Mouse (Mus musculus): ENCODE data around the gene Mthfd1l. TPM values are rescaled to one million over a fixed set of nuclear protein-coding genes. Genes with fewer than 3 reads are reported as not detected.
A peak's percentile ranks its signal among the peaks of the same experiment; 100 is the strongest.

Gene Mthfd1l
- total and polyA plus RNA-seq, 3 experiments = 84.0 to 94.8 (median 90.3) TPM

- DNase-seq (ENCODE audit: extremely low read depth) = peak; percentile 12
- Histone ChIP-seq H3K79me2 (replicated peaks; ENCODE audit: control insufficient read depth, extremely low read depth, insufficient read depth, poor library complexity, severe bottlenecking) (no peaks in the 10 kb centered on the region; the same call in 1 of the 2 replicates), H3K9me3 (replicated peaks; ENCODE audit: low read length) (no peaks in the 10 kb centered on the region), H3K27ac (ENCODE audit: insufficient read depth, low read depth) (no peak overlapping the region), H3K36me3 (replicated peaks in 1 of 2; ENCODE audit: control insufficient read depth in 1 of 2, insufficient read depth in 1 of 2, low read length in 1 of 2) (peaks cover 60 to 93% of the 10 kb centered on the region in 2 experiments), H3K4me1 (ENCODE audit: control insufficient read depth in 1 of 2, insufficient read depth in 2 of 2) (no peaks in the 10 kb centered on the region), H3K27me3 (replicated peaks) (no peaks in the 10 kb centered on the region), H3K4me3 (replicated peaks in 1 of 3; ENCODE audit: low read depth in 2 of 3, low read length in 2 of 3, poor library complexity in 1 of 3) (no peak overlapping the region), H3K9ac (ENCODE audit: insufficient read depth, low read depth) (no peak overlapping the region), H3K4me2 (ENCODE audit: insufficient read depth, low read depth, poor library complexity, severe bottlenecking) (no peak overlapping the region)
- in situ Hi-C loops (cut with MboI; ENCODE audit: low pct_ligation_motif_present, low pct_unique_long_range_greater_than_20kb, low sequenced_read_pairs) = loop anchor here (25.0 kb wide), 1 partner anchor 248 kb away; no protein-coding TSS in a partner anchor
- no peak for TF ChIP-seq E2F4 (IDR thresholded peaks at IDR 0.05; ENCODE audit: insufficient replicate concordance, low read depth, low read length)
- no peak for TF ChIP-seq ZNF384 (IDR thresholded peaks at IDR 0.05; ENCODE audit: low read depth, low read length)
- TF ChIP-seq USF1 (IDR thresholded peaks at IDR 0.05; ENCODE audit: low read depth, low read length) = no peak
- TF ChIP-seq PAX5 (IDR thresholded peaks at IDR 0.05; ENCODE audit: low read length) = no peak
- peak; percentile 53 for TF ChIP-seq RAD21 (IDR thresholded peaks at IDR 0.05; ENCODE audit: low read depth, low read length)
- TF ChIP-seq ZKSCAN1 (IDR thresholded peaks at IDR 0.05; ENCODE audit: borderline replicate concordance, low read depth, low read length) = no peak
- peak; percentile 57 for TF ChIP-seq SMC3 (IDR thresholded peaks at IDR 0.05; ENCODE audit: low read depth, low read length)
- no peak for TF ChIP-seq EP300 (IDR thresholded peaks at IDR 0.05; ENCODE audit: low read length)
- TF ChIP-seq POLR2AphosphoS2 (IDR thresholded peaks at IDR 0.05; ENCODE audit: low read depth, low read length) = no peak
- peak; percentile 32 to 53; a peak in 2 of 4 replicates for TF ChIP-seq CTCF (conservative IDR thresholded peaks at IDR 0.05 in 1 of 2, IDR thresholded peaks at IDR 0.05 in 1 of 2; ENCODE audit: low read depth in 2 of 2, low read length in 2 of 2)
- TF ChIP-seq BHLHE40 (IDR thresholded peaks at IDR 0.05; ENCODE audit: low read depth, low read length) = no peak
- TF ChIP-seq IRF4 (IDR thresholded peaks at IDR 0.05; ENCODE audit: low read depth, low read length) = no peak
- dilution Hi-C loops (cut with MboI; ENCODE audit: extremely low pct_ligation_motif_present, extremely low pct_unique_long_range_greater_than_20kb, low sequenced_read_pairs) = no loop called here
Measured at GRCm38 (mm10) chr10:4088744-4089414, 116.0 kb downstream of the Mthfd1l start.

GRCm38 (mm10) chr10:4089885-4090284 lies 117.0 kb downstream of the Mthfd1l start:
- no peak overlapping the region for H3K4me2 ChIP-seq (ENCODE audit: insufficient read depth, low read depth, poor library complexity, severe bottlenecking)
- H3K9me3 ChIP-seq (replicated peaks; ENCODE audit: low read length) = no peaks in the 10 kb centered on the region
- no peak overlapping the region for H3K9ac ChIP-seq (ENCODE audit: insufficient read depth, low read depth)
- no peak overlapping the region for H3K27ac ChIP-seq (ENCODE audit: insufficient read depth, low read depth)
- H3K4me3 ChIP-seq (replicated peaks in 1 of 3; ENCODE audit: low read depth in 2 of 3, low read length in 2 of 3, poor library complexity in 1 of 3) = no peak overlapping the region
- no peak for TF ChIP-seq ZKSCAN1 (IDR thresholded peaks at IDR 0.05; ENCODE audit: borderline replicate concordance, low read depth, low read length)
- no peak for TF ChIP-seq POLR2AphosphoS2 (IDR thresholded peaks at IDR 0.05; ENCODE audit: low read depth, low read length)
- TF ChIP-seq JUN (IDR thresholded peaks at IDR 0.05; ENCODE audit: insufficient read depth, low read depth, low read length) = no peak
- no peak for TF ChIP-seq ETS1 (conservative IDR thresholded peaks at IDR 0.05; ENCODE audit: low read depth, low read length)
- TF ChIP-seq USF2 (conservative IDR thresholded peaks at IDR 0.05; ENCODE audit: low read depth, low read length) = no peak
- TF ChIP-seq ZMIZ1 (IDR thresholded peaks at IDR 0.05; ENCODE audit: low read depth, low read length) = no peak
- no peak for TF ChIP-seq MYC (IDR thresholded peaks at IDR 0.05; ENCODE audit: low read depth, low read length)
- TF ChIP-seq MEF2A (IDR thresholded peaks at IDR 0.05; ENCODE audit: borderline replicate concordance, low read depth, low read length) = no peak
- no peak for TF ChIP-seq TBP (conservative IDR thresholded peaks at IDR 0.05; ENCODE audit: low read depth, low read length)
- no peak for TF ChIP-seq CHD1 (IDR thresholded peaks at IDR 0.05; ENCODE audit: low read depth, low read length)
- no peak for TF ChIP-seq CTCF (conservative IDR thresholded peaks at IDR 0.05 in 1 of 2, IDR thresholded peaks at IDR 0.05 in 1 of 2; ENCODE audit: low read depth in 2 of 2, low read length in 2 of 2)
- no peak for TF ChIP-seq SIN3A (IDR thresholded peaks at IDR 0.05; ENCODE audit: low read length)
- no peak for TF ChIP-seq ZC3H11A (IDR thresholded peaks at IDR 0.05; ENCODE audit: low read depth, low read length)
- in situ Hi-C loops (cut with MboI; ENCODE audit: low pct_ligation_motif_present, low pct_unique_long_range_greater_than_20kb, low sequenced_read_pairs) = loop anchor here (25.0 kb wide), 1 partner anchor 247 kb away; no protein-coding TSS in a partner anchor
- H3K36me3 ChIP-seq (replicated peaks in 1 of 2; ENCODE audit: control insufficient read depth in 1 of 2, insufficient read depth in 1 of 2, low read length in 1 of 2) = peaks cover 55 to 93% of the 10 kb centered on the region in 2 experiments
- no peaks in the 10 kb centered on the region; the same call in 1 of the 2 replicates for H3K79me2 ChIP-seq (replicated peaks; ENCODE audit: control insufficient read depth, extremely low read depth, insufficient read depth, poor library complexity, severe bottlenecking)
- DNase-seq (ENCODE audit: extremely low read depth) = no peak
- no peaks in the 10 kb centered on the region for H3K4me1 ChIP-seq (ENCODE audit: control insufficient read depth in 1 of 2, insufficient read depth in 2 of 2)
- no peaks in the 10 kb centered on the region for H3K27me3 ChIP-seq (replicated peaks)
- dilution Hi-C loops (cut with MboI; ENCODE audit: extremely low pct_ligation_motif_present, extremely low pct_unique_long_range_greater_than_20kb, low sequenced_read_pairs) = no loop called here
